Mouse (Mus musculus) heart, postnatal 0 days (tissue): ENCODE measurements around the gene Pigp. TPM values are rescaled to one million over a fixed set of nuclear protein-coding genes. Genes with fewer than 3 reads are reported as not detected.

Experiments used
- ATAC-seq: fragments of 200-750 bp; cut with Nextera tagmentation; 2 replicates; pipeline ENCODE4 v1.8.0; 2017; ENCODE audit warnings: low read depth, moderate number of reproducible peaks, moderate library complexity; ENCODE audit not compliant: insufficient read depth
- DNase-seq: peaks from one replicate; pipeline ENCODE4 v3.0.0-alpha.2; 2016; ENCODE audit warnings: low spot score
- H3K27ac ChIP-seq: fragments of 300-500 bp; sonication (generic); 2 replicates; pipeline ENCODE4 v1.5.1; 2014; ENCODE audit warnings: low read depth, mild to moderate bottlenecking
- H3K27me3 ChIP-seq: fragments of 300-500 bp; sonication (generic); 2 replicates; pipeline ENCODE4 v1.6.1; 2014; ENCODE audit warnings: low read length, mixed read lengths; ENCODE audit not compliant: control insufficient read depth, insufficient read depth
- H3K36me3 ChIP-seq: fragments of 300-500 bp; sonication (generic); replicated peaks from 2 replicates; pipeline ENCODE4 v1.6.1; 2014; ENCODE audit warnings: low read length, mixed read lengths; ENCODE audit not compliant: control insufficient read depth, insufficient read depth
- H3K4me1 ChIP-seq: fragments of 300-500 bp; sonication (generic); 2 replicates; pipeline ENCODE4 v1.6.1; 2014; ENCODE audit warnings: antibody characterized with exemption; ENCODE audit not compliant: control insufficient read depth, insufficient read depth
- H3K4me2 ChIP-seq: fragments of 300-500 bp; sonication (generic); 2 replicates; pipeline ENCODE4 v1.6.1; 2014; ENCODE audit warnings: low read depth, mild to moderate bottlenecking, low read length, moderate library complexity
- H3K4me3 ChIP-seq: fragments of 300-500 bp; sonication (generic); 2 replicates; pipeline ENCODE4 v1.5.1; 2014; ENCODE audit warnings: low read depth, low read length
- H3K9ac ChIP-seq: fragments of 300-500 bp; sonication (generic); replicated peaks from 2 replicates; pipeline ENCODE4 v1.6.1; 2014; ENCODE audit warnings: low read depth, low read length, mixed read lengths
- H3K9me3 ChIP-seq: fragments of 300-500 bp; sonication (generic); replicated peaks from 2 replicates; pipeline ENCODE4 v1.6.1; 2016; ENCODE audit warnings: low read length; ENCODE audit not compliant: control insufficient read depth
- CTCF ChIP-seq: IDR thresholded peaks from 2 replicates; pipeline ENCODE4 v1.5.1; 2016; ENCODE audit warnings: antibody characterized with exemption, control low read depth, low read depth
- EP300 ChIP-seq: IDR thresholded peaks from 2 replicates; pipeline ENCODE4 v1.6.1; 2016; ENCODE audit warnings: antibody characterized with exemption, low read depth
- WGBS: fragments of 180-500 bp; shearing (Covaris S2); extraction: QIAGEN DNeasy Blood & Tissue Kit; methylation state at CpG from one replicate; pipeline ENCODE4 v1.1.7; 2014; 5-methylcytosine and 5-hydroxymethylcytosine counted together
- polyA plus RNA-seq: library from polyadenylated mRNA; unstranded; fragments of >200 nt; fragmentation: Nextera tagmentation; extraction: Ambion mirVana; gene quantifications from 2 replicates; pipeline ENCODE4 v1.2.1, GENCODE M21; 2015
- total RNA-seq: library from RNA; depleted of rRNA; stranded (reverse); fragments of >200 nt; gene quantifications from 2 replicates; pipeline ENCODE4 v1.2.3, GENCODE M21; 2014; ENCODE audit warnings: low replicate concordance; rRNA removed

The Pigp gene
- total and polyA plus RNA-seq, 2 experiments from 2014 or later = 134 to 229 TPM

GRCm38 (mm10) chr16:94313229-94314030, 58.2 kb downstream of the Pigp start, which contains the start of gene Hlcs:
Gene Hlcs (minus strand): TSS chr16:94313571.
- 2% methylated on average over 58 of the region's 64 CpGs for WGBS
- H3K36me3 ChIP-seq = no peaks in the 10 kb centered on the region

GRCm38 (mm10) chr16:94312663-94313228, 58.9 kb downstream of the Pigp start:
- peak overlapping the region; percentile 74 for H3K4me2 ChIP-seq
- peak; percentile 88 for ATAC-seq
- TF ChIP-seq EP300 (peak; percentile 88), CTCF (peak; percentile 35)
- peak overlapping the region; percentile 72 for H3K4me3 ChIP-seq
- no peaks in the 10 kb centered on the region for H3K9me3 ChIP-seq
- H3K4me1 ChIP-seq = peaks cover 24% of the 10 kb centered on the region
- no peaks in the 10 kb centered on the region for H3K27me3 ChIP-seq
- peak; percentile 95 for DNase-seq
- H3K9ac ChIP-seq = peak overlapping the region; percentile 85
- H3K27ac ChIP-seq = peak overlapping the region; percentile 99
- no peaks in the 10 kb centered on the region for H3K36me3 ChIP-seq
- WGBS = 0% methylated on average over 20 of the region's 20 CpGs

More at GRCm38 (mm10) chr16:94313229-94314030, 58.2 kb downstream of the Pigp start, which contains the start of gene Hlcs:
- H3K9ac ChIP-seq = peak within 1 kb of the TSS; percentile 85
- H3K4me2 ChIP-seq = peak within 1 kb of the TSS; percentile 74
- peak within 1 kb of the TSS; percentile 72 for H3K4me3 ChIP-seq
- no peaks in the 10 kb centered on the region for H3K27me3 ChIP-seq
- TF ChIP-seq EP300 (peak; percentile 22; the same call in 1 of the 2 replicates), CTCF (peak; percentile 77)
- DNase-seq (peak; percentile 91), ATAC-seq (peak; percentile 92)
- H3K27ac ChIP-seq = peak within 1 kb of the TSS; percentile 99
- peaks cover 24% of the 10 kb centered on the region for H3K4me1 ChIP-seq
- no peaks in the 10 kb centered on the region for H3K9me3 ChIP-seq

GRCm38 (mm10) chr16:94311931-94312330, 59.7 kb downstream of the Pigp start:
- Histone ChIP-seq H3K4me2 (peak overlapping the region; percentile 74), H3K27ac (peak overlapping the region; percentile 99), H3K4me3 (peak overlapping the region; percentile 72), H3K4me1 (peaks cover 24% of the 10 kb centered on the region), H3K27me3 (no peaks in the 10 kb centered on the region), H3K9me3 (no peaks in the 10 kb centered on the region), H3K9ac (no peak overlapping the region), H3K36me3 (no peaks in the 10 kb centered on the region)
- WGBS = 80% methylated on average over 4 of the region's 4 CpGs
- ATAC-seq (no peak), DNase-seq (no peak)
- TF ChIP-seq CTCF (no peak), EP300 (no peak)

- Histone ChIP-seq H3K27me3 (no peaks in the 10 kb centered on the region), H3K4me2 (no peak overlapping the region), H3K4me1 (peaks cover 24% of the 10 kb centered on the region), H3K9ac (no peak overlapping the region), H3K9me3 (no peaks in the 10 kb centered on the region), H3K27ac (no peak overlapping the region), H3K4me3 (no peak overlapping the region), H3K36me3 (no peaks in the 10 kb centered on the region)
- 68% methylated on average over 1 of the region's 1 CpGs for WGBS
- ATAC-seq = no peak
- DNase-seq = no peak
- TF ChIP-seq EP300 (no peak), CTCF (no peak)
Observed at GRCm38 (mm10) chr16:94311416-94311815, 60.2 kb downstream of the Pigp start.

GRCm38 (mm10) chr16:94309025-94309424, 62.6 kb downstream of the Pigp start:
- Histone ChIP-seq H3K27ac (0 out of 2 replicates have a peak overlapping the region, but pooled peaks have one; percentile 30), H3K4me2 (no peak overlapping the region), H3K36me3 (no peaks in the 10 kb centered on the region), H3K4me3 (no peak overlapping the region), H3K27me3 (no peaks in the 10 kb centered on the region), H3K9me3 (peaks cover 4% of the 10 kb centered on the region; the same call in 1 of the 2 replicates), H3K9ac (no peak overlapping the region), H3K4me1 (peaks cover 24% of the 10 kb centered on the region)
- ATAC-seq (no peak), DNase-seq (no peak)
- WGBS = 72% methylated on average over 4 of the region's 4 CpGs
- TF ChIP-seq EP300 = no peak
- no peak for TF ChIP-seq CTCF

Other genes with a start within 250 kb of the Pigp start
- 3.3 and 4.6 TPM in 2 replicates for gene Hlcs, start 58.3 kb downstream of the Pigp start, total RNA-seq
- gene Hlcs, start 58.3 kb downstream of the Pigp start, polyA plus RNA-seq = 5.5 and 5.6 TPM in 2 replicates
- 3.9 and 4.6 TPM in 2 replicates for gene Ripply3, start 43.4 kb downstream of the Pigp start, total RNA-seq
- 4.5 and 5.3 TPM in 2 replicates for gene Ripply3, start 43.4 kb downstream of the Pigp start, polyA plus RNA-seq
- 159 and 178 TPM in 2 replicates for gene Ttc3, start 1.2 kb downstream of the Pigp start, total RNA-seq
- gene Ttc3, start 1.2 kb downstream of the Pigp start, polyA plus RNA-seq = 121 and 133 TPM in 2 replicates
- 39.7 and 55.8 TPM in 2 replicates for gene Vps26c, start 155.0 kb upstream of the Pigp start, total RNA-seq
- gene Vps26c, start 155.0 kb upstream of the Pigp start, polyA plus RNA-seq = 35.6 and 37.2 TPM in 2 replicates
- 55.2 and 90.3 TPM in 2 replicates for gene Dyrk1a, start 198.2 kb upstream of the Pigp start, total RNA-seq
- gene Dyrk1a, start 198.2 kb upstream of the Pigp start, polyA plus RNA-seq = 6.9 and 7.7 TPM in 2 replicates